Mouse (Mus musculus): ENCODE measurements at regions not wholly inside any gene's neighbourhood (a gene's known extent, or its start where the extent isn't known, plus 50 kb on each side); places are given as distances from the start of the nearest gene placed in this dataset.

- DNase-seq (ENCODE audit: low read depth) = peak; percentile 64
- TF ChIP-seq CTCF (IDR thresholded peaks at IDR 0.05; ENCODE audit: borderline replicate concordance, extremely low read depth, insufficient read depth, insufficient read length) (no peak), POLR2A (IDR thresholded peaks at IDR 0.05; ENCODE audit: borderline replicate concordance, extremely low read depth, insufficient read depth, insufficient read length, poor library complexity, severe bottlenecking) (no peak)
These were observed 620.1 kb upstream of the 2610301B20Rik start for GRCm38 (mm10) chr4:10254029-10254690.

- no peak for TF ChIP-seq POLR2A (IDR thresholded peaks at IDR 0.05; ENCODE audit: borderline replicate concordance, extremely low read depth, insufficient read depth, insufficient read length, poor library complexity, severe bottlenecking)
- no peak for TF ChIP-seq CTCF (IDR thresholded peaks at IDR 0.05; ENCODE audit: borderline replicate concordance, extremely low read depth, insufficient read depth, insufficient read length)
- DNase-seq (ENCODE audit: low read depth) = no peak
These were observed 616.8 kb upstream of the 2610301B20Rik start for GRCm38 (mm10) chr4:10257537-10257936.

- TF ChIP-seq CTCF (IDR thresholded peaks at IDR 0.05; ENCODE audit: borderline replicate concordance, extremely low read depth, insufficient read depth, insufficient read length) = no peak
- TF ChIP-seq POLR2A (IDR thresholded peaks at IDR 0.05; ENCODE audit: borderline replicate concordance, extremely low read depth, insufficient read depth, insufficient read length, poor library complexity, severe bottlenecking) = no peak
- DNase-seq (ENCODE audit: low read depth) = no peak
These were observed 613.9 kb upstream of the 2610301B20Rik start for GRCm38 (mm10) chr4:10260351-10260750.

- no peak for DNase-seq (ENCODE audit: low read depth)
These were observed 608.4 kb upstream of the 2610301B20Rik start for GRCm38 (mm10) chr4:10265942-10266341.

GRCm38 (mm10) chr4:10285562-10285961 lies 588.7 kb upstream of the 2610301B20Rik start:
- no peak for DNase-seq (ENCODE audit: low read depth)
- TF ChIP-seq POLR2A (IDR thresholded peaks at IDR 0.05; ENCODE audit: borderline replicate concordance, extremely low read depth, insufficient read depth, insufficient read length, poor library complexity, severe bottlenecking) (no peak), CTCF (IDR thresholded peaks at IDR 0.05; ENCODE audit: borderline replicate concordance, extremely low read depth, insufficient read depth, insufficient read length) (no peak)

More at GRCm38 (mm10) chr4:10265942-10266341, 608.4 kb upstream of the 2610301B20Rik start:
- TF ChIP-seq CTCF (IDR thresholded peaks at IDR 0.05; ENCODE audit: borderline replicate concordance, extremely low read depth, insufficient read depth, insufficient read length) (no peak), POLR2A (IDR thresholded peaks at IDR 0.05; ENCODE audit: borderline replicate concordance, extremely low read depth, insufficient read depth, insufficient read length, poor library complexity, severe bottlenecking) (no peak)

GRCm38 (mm10) chr4:10290326-10290725 lies 584.0 kb upstream of the 2610301B20Rik start:
- no peak for TF ChIP-seq POLR2A (IDR thresholded peaks at IDR 0.05; ENCODE audit: borderline replicate concordance, extremely low read depth, insufficient read depth, insufficient read length, poor library complexity, severe bottlenecking)
- TF ChIP-seq CTCF (IDR thresholded peaks at IDR 0.05; ENCODE audit: borderline replicate concordance, extremely low read depth, insufficient read depth, insufficient read length) = no peak
- peak; percentile 40 for DNase-seq (ENCODE audit: low read depth)

GRCm38 (mm10) chr4:10295012-10295530 lies 579.2 kb upstream of the 2610301B20Rik start:
- TF ChIP-seq CTCF (IDR thresholded peaks at IDR 0.05; ENCODE audit: borderline replicate concordance, extremely low read depth, insufficient read depth, insufficient read length) (no peak), POLR2A (IDR thresholded peaks at IDR 0.05; ENCODE audit: borderline replicate concordance, extremely low read depth, insufficient read depth, insufficient read length, poor library complexity, severe bottlenecking) (no peak)
- DNase-seq (ENCODE audit: low read depth) = no peak

GRCm38 (mm10) chr4:10296220-10296619 lies 578.1 kb upstream of the 2610301B20Rik start:
- no peak for TF ChIP-seq CTCF (IDR thresholded peaks at IDR 0.05; ENCODE audit: borderline replicate concordance, extremely low read depth, insufficient read depth, insufficient read length)
- TF ChIP-seq POLR2A (IDR thresholded peaks at IDR 0.05; ENCODE audit: borderline replicate concordance, extremely low read depth, insufficient read depth, insufficient read length, poor library complexity, severe bottlenecking) = no peak
- DNase-seq (ENCODE audit: low read depth) = no peak

- DNase-seq (ENCODE audit: low read depth) = no peak
- TF ChIP-seq CTCF (IDR thresholded peaks at IDR 0.05; ENCODE audit: borderline replicate concordance, extremely low read depth, insufficient read depth, insufficient read length) (no peak), POLR2A (IDR thresholded peaks at IDR 0.05; ENCODE audit: borderline replicate concordance, extremely low read depth, insufficient read depth, insufficient read length, poor library complexity, severe bottlenecking) (no peak)
These were observed 562.4 kb upstream of the 2610301B20Rik start for GRCm38 (mm10) chr4:10311886-10312285.

- no peak for TF ChIP-seq POLR2A (IDR thresholded peaks at IDR 0.05; ENCODE audit: borderline replicate concordance, extremely low read depth, insufficient read depth, insufficient read length, poor library complexity, severe bottlenecking)
- no peak for TF ChIP-seq CTCF (IDR thresholded peaks at IDR 0.05; ENCODE audit: borderline replicate concordance, extremely low read depth, insufficient read depth, insufficient read length)
- no peak for DNase-seq (ENCODE audit: low read depth)
These were observed 559.2 kb upstream of the 2610301B20Rik start for GRCm38 (mm10) chr4:10315144-10315543.

- no peak for DNase-seq (ENCODE audit: low read depth)
- TF ChIP-seq CTCF (IDR thresholded peaks at IDR 0.05; ENCODE audit: borderline replicate concordance, extremely low read depth, insufficient read depth, insufficient read length) = no peak
- TF ChIP-seq POLR2A (IDR thresholded peaks at IDR 0.05; ENCODE audit: borderline replicate concordance, extremely low read depth, insufficient read depth, insufficient read length, poor library complexity, severe bottlenecking) = no peak
These were observed 558.4 kb upstream of the 2610301B20Rik start for GRCm38 (mm10) chr4:10315875-10316274.

GRCm38 (mm10) chr4:10344147-10344546 lies 530.2 kb upstream of the 2610301B20Rik start:
- no peak for TF ChIP-seq CTCF (IDR thresholded peaks at IDR 0.05; ENCODE audit: borderline replicate concordance, extremely low read depth, insufficient read depth, insufficient read length)
- no peak for TF ChIP-seq POLR2A (IDR thresholded peaks at IDR 0.05; ENCODE audit: borderline replicate concordance, extremely low read depth, insufficient read depth, insufficient read length, poor library complexity, severe bottlenecking)
- no peak for DNase-seq (ENCODE audit: low read depth)
